Mouse (Mus musculus) kidney, postnatal 0 days (tissue): ENCODE results near the gene Madcam1. TPM values are rescaled to one million over a fixed set of nuclear protein-coding genes. Genes with fewer than 3 reads are reported as not detected.

Experiments used
- ATAC-seq: fragments of 200-750 bp; cut with Nextera tagmentation; replicated peaks from 2 replicates; pipeline ENCODE4 v1.8.0; 2017; ENCODE audit warnings: low read depth, moderate number of reproducible peaks, moderate TSS enrichment, moderate library complexity; ENCODE audit not compliant: low FRiP score
- DNase-seq: peaks from one replicate; pipeline ENCODE4 v3.0.0-alpha.2; 2016; ENCODE audit warnings: low spot score
- H3K27ac ChIP-seq: fragments of 300-500 bp; sonication (generic); 2 replicates; pipeline ENCODE4 v1.5.1; 2014; ENCODE audit warnings: mild to moderate bottlenecking
- H3K27me3 ChIP-seq: fragments of 300-500 bp; sonication (generic); 2 replicates; pipeline ENCODE4 v1.6.1; 2014; ENCODE audit warnings: low read length, mixed read lengths; ENCODE audit not compliant: insufficient read depth
- H3K36me3 ChIP-seq: fragments of 300-500 bp; sonication (generic); 2 replicates; pipeline ENCODE4 v1.6.1; 2014; ENCODE audit warnings: low read length, mixed read lengths; ENCODE audit not compliant: insufficient read depth
- H3K4me1 ChIP-seq: fragments of 300-500 bp; sonication (generic); replicated peaks from 2 replicates; pipeline ENCODE4 v1.6.1; 2014; ENCODE audit warnings: antibody characterized with exemption, low read length, mixed read lengths; ENCODE audit not compliant: insufficient read depth
- H3K4me2 ChIP-seq: fragments of 300-500 bp; sonication (generic); 2 replicates; pipeline ENCODE4 v1.6.1; 2014; ENCODE audit warnings: mild to moderate bottlenecking, low read length, moderate library complexity, mixed read lengths
- H3K4me3 ChIP-seq: fragments of 300-500 bp; sonication (generic); replicated peaks from 2 replicates; pipeline ENCODE4 v1.5.1; 2014; ENCODE audit warnings: low read depth, low read length
- H3K9ac ChIP-seq: fragments of 300-500 bp; sonication (generic); 2 replicates; pipeline ENCODE4 v1.6.1; 2014; ENCODE audit warnings: low read depth, low read length
- H3K9me3 ChIP-seq: fragments of 300-500 bp; sonication (generic); replicated peaks from 2 replicates; pipeline ENCODE4 v1.6.1; 2016; ENCODE audit warnings: low read length, inconsistent platforms, mixed read lengths
- CTCF ChIP-seq: IDR thresholded peaks from 2 replicates; pipeline ENCODE4 v1.5.1; 2016; ENCODE audit warnings: antibody characterized with exemption, low read depth, mild to moderate bottlenecking, moderate library complexity
- WGBS: fragments of 180-500 bp; shearing (Covaris S2); extraction: QIAGEN DNeasy Blood & Tissue Kit; methylation state at CpG from one replicate; pipeline ENCODE4 v1.1.7; 2014; 5-methylcytosine and 5-hydroxymethylcytosine counted together
- polyA plus RNA-seq: library from polyadenylated mRNA; unstranded; fragments of >200 nt; fragmentation: Nextera tagmentation; extraction: Ambion mirVana; gene quantifications from 2 replicates; pipeline ENCODE4 v1.2.1, GENCODE M21; 2015

Gene Madcam1
- polyA plus RNA-seq, 1 experiment from 2014 or later, result 1.5 TPM

- H3K27ac ChIP-seq, result no peak overlapping the region
- H3K27me3 ChIP-seq, result no peaks in the 10 kb centered on the region
- no peak overlapping the region for H3K4me2 ChIP-seq
- no peaks in the 10 kb centered on the region for H3K9me3 ChIP-seq
- no peak overlapping the region for H3K4me3 ChIP-seq
- no peak for ATAC-seq
- DNase-seq, result no peak
- no peaks in the 10 kb centered on the region for H3K4me1 ChIP-seq
- TF ChIP-seq CTCF, result no peak
- WGBS, result 73% methylated on average over 4 of the region's 4 CpGs
- no peak overlapping the region for H3K9ac ChIP-seq
- no peaks in the 10 kb centered on the region for H3K36me3 ChIP-seq
Observed at GRCm38 (mm10) chr10:79631432-79631831, 32.9 kb upstream of the Madcam1 start.

GRCm38 (mm10) chr10:79633006-79633777, 31.2 kb upstream of the Madcam1 start:
- H3K4me3 ChIP-seq, result no peak overlapping the region
- H3K9me3 ChIP-seq, result no peaks in the 10 kb centered on the region
- no peaks in the 10 kb centered on the region for H3K27me3 ChIP-seq
- no peak overlapping the region for H3K4me2 ChIP-seq
- peak; percentile 42 for DNase-seq
- H3K9ac ChIP-seq, result no peak overlapping the region
- 49% methylated on average over 17 of the region's 17 CpGs for WGBS
- no peaks in the 10 kb centered on the region for H3K36me3 ChIP-seq
- H3K4me1 ChIP-seq, result peaks cover 4% of the 10 kb centered on the region; the same call in 1 of the 2 replicates
- 0 out of 2 replicates have a peak, but pooled peaks have one; percentile 33 for ATAC-seq
- TF ChIP-seq CTCF, result no peak
- H3K27ac ChIP-seq, result no peak overlapping the region; the same call in 1 of the 2 replicates

DNA sequence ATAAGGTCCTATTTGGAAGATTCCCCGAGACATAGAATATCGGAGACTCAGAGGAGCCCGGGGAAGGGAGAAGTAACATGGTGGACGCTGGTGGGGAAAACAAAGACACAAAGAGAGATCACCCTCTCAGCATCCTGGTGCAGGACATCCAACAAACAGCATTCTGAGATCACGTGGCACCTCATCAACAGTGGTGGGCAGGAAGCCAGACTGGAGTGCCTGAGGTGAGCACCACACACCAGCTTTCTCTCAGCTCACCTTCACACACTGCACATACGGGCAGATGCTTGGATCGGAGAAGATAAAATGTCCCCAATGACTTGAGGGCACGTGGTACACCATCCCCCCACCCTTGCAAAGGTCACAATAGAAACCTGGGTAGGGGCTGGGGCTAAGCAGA, 28.1 kb upstream of the Madcam1 start:
- no peak for ATAC-seq
- no peak overlapping the region for H3K4me3 ChIP-seq
- H3K4me2 ChIP-seq, result 0 out of 2 replicates have a peak overlapping the region, but pooled peaks have one; percentile 98
- no peak overlapping the region for H3K27ac ChIP-seq
- no peaks in the 10 kb centered on the region for H3K36me3 ChIP-seq
- no peak for DNase-seq
- WGBS, result 88% methylated on average over 8 of the region's 8 CpGs
- TF ChIP-seq CTCF, result no peak
- no peak overlapping the region for H3K9ac ChIP-seq
- peaks cover 12% of the 10 kb centered on the region for H3K4me1 ChIP-seq
- no peaks in the 10 kb centered on the region for H3K27me3 ChIP-seq
- no peaks in the 10 kb centered on the region for H3K9me3 ChIP-seq

- H3K4me1 ChIP-seq, result peaks cover 12% of the 10 kb centered on the region
- no peaks in the 10 kb centered on the region for H3K36me3 ChIP-seq
- ATAC-seq, result peak; percentile 63
- H3K9me3 ChIP-seq, result no peaks in the 10 kb centered on the region
- H3K4me2 ChIP-seq, result peak within 1 kb of the TSS; percentile 98
- H3K4me3 ChIP-seq, result peak within 1 kb of the TSS; percentile 71
- peak within 1 kb of the TSS; percentile 67 for H3K9ac ChIP-seq
- H3K27me3 ChIP-seq, result no peaks in the 10 kb centered on the region
- under 1% methylated on average over 99 of the region's 116 CpGs for WGBS
- no peak for TF ChIP-seq CTCF
- DNase-seq, result peak; percentile 44
- peak within 1 kb of the TSS; percentile 54; the same call in 1 of the 2 replicates for H3K27ac ChIP-seq
Observed at GRCm38 (mm10) chr10:79637128-79638110, 26.9 kb upstream of the Madcam1 start, which contains the start of gene Shc2. Gene Shc2, minus strand, starts transcription at chr10:79637918.

- no peaks in the 10 kb centered on the region for H3K36me3 ChIP-seq
- 0 out of 2 replicates have a peak overlapping the region, but pooled peaks have one; percentile 14 for H3K4me3 ChIP-seq
- H3K4me2 ChIP-seq, result peak overlapping the region; percentile 98
- 6% methylated on average over 23 of the region's 23 CpGs for WGBS
- no peak for ATAC-seq
- H3K4me1 ChIP-seq, result peaks cover 12% of the 10 kb centered on the region
- no peaks in the 10 kb centered on the region for H3K9me3 ChIP-seq
- no peak for TF ChIP-seq CTCF
- 0 out of 2 replicates have a peak overlapping the region, but pooled peaks have one; percentile 8 for H3K9ac ChIP-seq
- DNase-seq, result peak; percentile 68
- H3K27ac ChIP-seq, result no peak overlapping the region
- no peaks in the 10 kb centered on the region for H3K27me3 ChIP-seq
Observed at GRCm38 (mm10) chr10:79638486-79639204, 25.7 kb upstream of the Madcam1 start.
